Mouse (Mus musculus) lung, postnatal 0 days (tissue): ENCODE results near the gene Mylk4.

ENCODE experiments used
- CTCF ChIP-seq: IDR thresholded peaks from 2 replicates; pipeline ENCODE4 v1.5.1; 2016; ENCODE audit warnings: antibody characterized with exemption, mild to moderate bottlenecking
- EP300 ChIP-seq: IDR thresholded peaks from 2 replicates; pipeline ENCODE4 v1.6.1; 2016; ENCODE audit warnings: antibody characterized with exemption, mild to moderate bottlenecking, control low read depth

GRCm38 (mm10) chr13:32752066-32752657 lies 31.6 kb downstream of the Mylk4 start:
- TF ChIP-seq EP300 = no peak
- TF ChIP-seq CTCF = no peak
